Mouse (Mus musculus) neural tube, embryonic 11.5 days (tissue): ENCODE results near the gene Tnf. TPM values are rescaled to one million over a fixed set of nuclear protein-coding genes. Genes with fewer than 3 reads are reported as not detected.
A peak's percentile ranks its signal among the peaks of the same experiment; 100 is the strongest.

Source experiments
- ATAC-seq: fragments of 200-750 bp; cut with Nextera tagmentation; 2 replicates; pipeline ENCODE4 v1.8.0; 2017; ENCODE audit warnings: moderate number of reproducible peaks, mild to moderate bottlenecking, moderate TSS enrichment, moderate library complexity; ENCODE audit not compliant: insufficient read depth, low FRiP score, low TSS enrichment
- DNase-seq: peaks from one replicate; pipeline ENCODE4 v3.0.0-alpha.2; 2015; ENCODE audit warnings: low spot score
- H3K27ac ChIP-seq: fragments of 300-500 bp; sonication (generic); 2 replicates; pipeline ENCODE4 v1.5.1; 2014; ENCODE audit warnings: low read depth, mild to moderate bottlenecking, low read length
- H3K27me3 ChIP-seq: fragments of 300-500 bp; sonication (generic); 2 replicates; pipeline ENCODE4 v1.6.1; 2014; ENCODE audit warnings: mild to moderate bottlenecking, low read length, mixed read lengths; ENCODE audit not compliant: control insufficient read depth, insufficient read depth
- H3K36me3 ChIP-seq: fragments of 300-500 bp; sonication (generic); 2 replicates; pipeline ENCODE4 v1.6.1; 2014; ENCODE audit warnings: mild to moderate bottlenecking, low read length, moderate library complexity, mixed read lengths; ENCODE audit not compliant: control insufficient read depth, insufficient read depth
- H3K4me1 ChIP-seq: fragments of 300-500 bp; sonication (generic); 2 replicates; pipeline ENCODE4 v1.6.1; 2014; ENCODE audit warnings: low read length, mixed read lengths; ENCODE audit not compliant: control insufficient read depth, insufficient read depth
- H3K4me2 ChIP-seq: fragments of 300-500 bp; sonication (generic); 2 replicates; pipeline ENCODE4 v1.6.1; 2014; ENCODE audit warnings: low read depth, mild to moderate bottlenecking, moderate library complexity
- H3K4me3 ChIP-seq: fragments of 300-500 bp; sonication (generic); 2 replicates; pipeline ENCODE4 v1.5.1; 2014; ENCODE audit warnings: low read depth, low read length
- H3K9ac ChIP-seq: fragments of 300-500 bp; sonication (generic); 2 replicates; pipeline ENCODE4 v1.6.1; 2014; ENCODE audit warnings: mild to moderate bottlenecking, low read length
- H3K9me3 ChIP-seq: fragments of 300-500 bp; sonication (generic); 2 replicates; pipeline ENCODE4 v1.6.1; 2016; ENCODE audit warnings: low read length; ENCODE audit not compliant: control insufficient read depth
- WGBS: fragments of 180-500 bp; shearing (Covaris S2); extraction: QIAGEN DNeasy Blood & Tissue Kit; methylation state at CpG from one replicate; pipeline ENCODE4 v1.1.7; 2014; 5-methylcytosine and 5-hydroxymethylcytosine counted together
- polyA plus RNA-seq: library from polyadenylated mRNA; unstranded; fragments of >200 nt; fragmentation: Nextera tagmentation; extraction: Ambion mirVana; gene quantifications from 2 replicates; pipeline ENCODE4 v1.2.1, GENCODE M21; 2014

Tnf gene
- polyA plus RNA-seq, 1 experiment from 2014 or later = 0.16 TPM

DNA sequence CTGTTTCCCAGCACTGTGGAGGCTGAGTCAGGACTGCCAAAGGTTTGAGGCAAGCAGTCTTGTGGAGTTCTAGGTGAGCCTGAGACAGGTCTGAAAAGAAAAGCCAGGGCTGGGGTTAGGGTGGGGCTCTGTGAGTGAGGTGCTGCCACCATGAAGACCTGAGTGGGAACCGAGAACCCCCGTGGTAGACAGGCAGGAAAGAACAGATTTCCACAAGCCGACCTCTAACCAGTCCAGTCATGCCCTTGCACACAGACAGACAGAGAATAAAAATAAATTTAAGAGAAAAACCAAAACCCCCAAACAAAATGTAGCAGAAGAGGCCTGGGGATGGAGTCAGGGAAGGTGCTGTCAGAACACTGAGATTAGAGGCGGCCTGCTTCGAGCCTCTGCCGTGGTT, 26.4 kb downstream of the Tnf start:
- H3K4me3 ChIP-seq = no peak overlapping the region
- H3K9me3 ChIP-seq = no peaks in the 10 kb centered on the region
- no peak for ATAC-seq
- DNase-seq = no peak
- no peaks in the 10 kb centered on the region for H3K27me3 ChIP-seq
- H3K36me3 ChIP-seq = no peaks in the 10 kb centered on the region
- no peak overlapping the region for H3K9ac ChIP-seq
- WGBS = 84% methylated on average over 6 of the region's 6 CpGs
- H3K4me1 ChIP-seq = no peaks in the 10 kb centered on the region
- no peak overlapping the region for H3K27ac ChIP-seq
- H3K4me2 ChIP-seq = no peak overlapping the region

DNA sequence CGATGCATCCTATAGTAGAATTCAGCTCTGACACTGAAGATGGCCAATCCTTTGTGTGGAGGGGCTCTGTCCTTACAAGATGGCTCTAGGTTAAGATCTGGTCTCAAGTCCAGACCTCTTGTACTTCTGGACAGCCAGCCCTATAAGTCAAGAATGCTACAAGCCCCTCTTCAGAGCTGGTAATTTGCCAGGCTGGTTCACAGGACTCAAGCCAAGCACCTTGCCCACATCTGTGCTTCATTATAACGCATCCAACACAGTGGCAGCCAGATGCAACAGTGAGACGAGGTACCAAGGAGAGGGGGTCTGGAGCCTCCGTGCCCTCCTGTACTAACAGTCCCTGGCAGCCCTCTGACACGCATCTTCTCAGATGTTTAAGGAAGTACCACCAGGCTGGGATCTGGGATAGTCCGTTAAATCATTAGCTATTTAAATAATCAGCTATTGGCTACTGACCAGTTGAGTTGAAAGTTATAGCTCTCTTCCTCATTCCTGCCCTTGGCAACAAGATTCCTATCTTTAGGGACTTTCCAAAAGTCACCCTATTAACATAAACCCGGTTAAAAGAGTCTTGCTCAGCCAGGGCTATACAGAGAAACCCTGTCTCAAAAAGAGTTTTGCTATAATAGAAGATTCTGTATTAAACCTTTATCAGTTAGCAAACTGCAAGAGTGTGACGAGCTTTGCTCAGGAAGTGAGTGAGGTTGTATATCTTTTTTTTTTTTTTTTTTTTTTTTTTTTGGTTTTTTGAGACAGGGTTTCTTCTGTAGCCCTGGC, 27.4 kb downstream of the Tnf start:
- no peaks in the 10 kb centered on the region for H3K9me3 ChIP-seq
- no peak overlapping the region for H3K4me2 ChIP-seq
- no peak for DNase-seq
- no peaks in the 10 kb centered on the region for H3K27me3 ChIP-seq
- ATAC-seq = no peak
- H3K36me3 ChIP-seq = no peaks in the 10 kb centered on the region
- 72% methylated on average over 8 of the region's 8 CpGs for WGBS
- H3K27ac ChIP-seq = no peak overlapping the region
- H3K9ac ChIP-seq = no peak overlapping the region
- no peaks in the 10 kb centered on the region for H3K4me1 ChIP-seq
- no peak overlapping the region for H3K4me3 ChIP-seq

DNA sequence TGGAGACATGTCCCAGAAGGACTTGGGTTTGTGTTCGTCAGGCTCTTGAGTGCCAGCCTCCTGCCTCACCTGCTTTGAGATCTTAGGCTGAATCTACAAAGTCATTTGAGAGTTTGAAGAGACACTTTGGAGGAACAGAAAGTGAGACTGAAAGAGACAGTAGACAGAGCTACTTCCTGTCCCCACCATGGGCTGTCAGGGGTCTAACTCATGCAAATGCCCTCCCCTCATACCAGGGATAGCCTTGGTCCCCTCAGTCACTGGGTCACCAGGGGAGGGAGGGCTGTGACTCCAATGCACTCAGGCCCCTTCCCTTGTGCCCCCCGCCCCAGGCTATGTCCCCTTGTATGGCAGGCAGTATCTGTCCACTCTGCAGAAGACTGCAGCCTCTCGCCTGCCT, 28.5 kb downstream of the Tnf start:
- ATAC-seq (no peak), DNase-seq (no peak)
- H3K9me3 ChIP-seq = no peaks in the 10 kb centered on the region
- H3K27ac ChIP-seq = no peak overlapping the region
- no peaks in the 10 kb centered on the region for H3K27me3 ChIP-seq
- H3K4me1 ChIP-seq = no peaks in the 10 kb centered on the region
- H3K4me2 ChIP-seq = no peak overlapping the region
- H3K36me3 ChIP-seq = no peaks in the 10 kb centered on the region
- no peak overlapping the region for H3K9ac ChIP-seq
- H3K4me3 ChIP-seq = no peak overlapping the region
- WGBS = 75% methylated on average over 3 of the region's 3 CpGs

DNA sequence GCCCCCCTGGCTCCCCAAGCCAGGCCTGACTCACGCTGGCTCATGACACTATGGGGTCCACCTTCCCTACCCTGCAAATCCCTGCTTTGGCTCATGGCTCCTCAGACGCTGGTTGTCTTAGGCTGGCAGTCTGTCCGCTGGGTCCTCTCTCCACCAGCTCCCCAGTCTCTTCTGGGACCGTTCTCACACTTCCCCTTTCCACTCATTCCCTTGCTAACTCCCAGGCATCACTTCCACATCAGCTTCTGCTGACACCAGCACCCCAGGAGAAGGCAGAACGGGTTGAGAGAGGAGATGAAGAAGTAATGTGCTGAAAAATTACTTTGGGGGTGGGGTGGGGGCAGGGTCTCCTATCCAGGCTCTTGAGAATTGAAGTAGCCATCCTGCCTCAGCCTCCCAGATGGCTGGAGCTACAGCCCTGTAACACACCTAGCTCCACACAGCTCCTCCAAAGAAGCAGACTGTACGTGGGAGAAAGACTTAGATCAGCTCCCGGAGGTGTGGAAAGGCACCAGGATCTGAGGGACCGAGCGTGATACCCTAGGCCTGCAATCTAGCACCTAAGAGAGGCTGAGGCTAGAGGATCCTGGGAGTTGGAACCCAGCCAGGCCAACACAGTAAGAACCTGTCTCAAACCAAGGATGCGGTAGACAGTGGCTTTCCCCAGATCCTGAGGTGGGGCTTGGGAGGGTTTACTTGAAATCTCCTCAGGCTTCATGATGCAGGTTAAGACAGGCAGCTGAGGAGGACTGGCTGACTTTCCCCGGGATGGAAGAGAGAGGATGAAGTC, 29.2 kb downstream of the Tnf start:
- Histone ChIP-seq H3K27ac (no peak overlapping the region), H3K9ac (no peak overlapping the region; the same call in 1 of the 2 replicates), H3K4me3 (no peak overlapping the region), H3K4me1 (no peaks in the 10 kb centered on the region), H3K4me2 (no peak overlapping the region), H3K36me3 (no peaks in the 10 kb centered on the region), H3K9me3 (no peaks in the 10 kb centered on the region), H3K27me3 (no peaks in the 10 kb centered on the region)
- DNase-seq = no peak
- no peak for ATAC-seq
- WGBS = 72% methylated on average over 11 of the region's 11 CpGs

DNA sequence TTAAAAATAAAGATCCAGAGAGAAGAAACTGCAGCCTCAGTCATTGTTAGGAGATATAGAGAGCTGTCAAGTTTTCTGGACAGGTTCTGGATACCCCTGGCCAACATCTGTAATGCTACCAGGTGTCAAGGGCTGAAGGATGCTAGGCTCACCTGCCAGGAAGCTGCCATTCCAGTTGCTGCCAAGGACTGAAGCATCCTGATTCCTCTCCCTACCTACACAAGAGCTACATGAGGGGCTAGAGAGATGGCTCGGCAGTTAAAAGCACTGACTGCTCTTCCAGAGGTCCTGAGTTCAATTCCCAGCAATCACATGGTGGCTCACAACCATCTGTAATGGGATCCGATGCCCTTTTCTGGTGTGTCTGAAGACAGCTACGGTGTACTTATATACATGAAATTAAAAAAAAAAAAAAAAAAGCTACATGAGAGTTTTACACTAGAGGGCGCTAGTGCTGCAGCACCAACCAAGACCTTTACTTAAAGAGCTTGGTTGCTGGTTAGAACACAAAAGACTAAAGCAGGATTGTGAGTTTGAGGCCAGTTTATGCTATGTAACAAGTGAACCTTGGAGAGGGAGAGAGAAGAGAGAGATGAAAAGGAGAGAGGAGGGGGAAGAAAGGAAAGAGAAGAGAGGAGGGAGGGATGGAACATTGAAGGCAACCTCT, 33.1 kb downstream of the Tnf start:
- Histone ChIP-seq H3K27ac (no peak overlapping the region), H3K9me3 (no peaks in the 10 kb centered on the region), H3K4me2 (no peak overlapping the region), H3K4me1 (peaks cover 8% of the 10 kb centered on the region), H3K36me3 (no peaks in the 10 kb centered on the region), H3K27me3 (no peaks in the 10 kb centered on the region), H3K4me3 (no peak overlapping the region), H3K9ac (no peak overlapping the region)
- no peak for ATAC-seq
- no peak for DNase-seq
- WGBS = 22% methylated on average over 4 of the region's 4 CpGs

DNA sequence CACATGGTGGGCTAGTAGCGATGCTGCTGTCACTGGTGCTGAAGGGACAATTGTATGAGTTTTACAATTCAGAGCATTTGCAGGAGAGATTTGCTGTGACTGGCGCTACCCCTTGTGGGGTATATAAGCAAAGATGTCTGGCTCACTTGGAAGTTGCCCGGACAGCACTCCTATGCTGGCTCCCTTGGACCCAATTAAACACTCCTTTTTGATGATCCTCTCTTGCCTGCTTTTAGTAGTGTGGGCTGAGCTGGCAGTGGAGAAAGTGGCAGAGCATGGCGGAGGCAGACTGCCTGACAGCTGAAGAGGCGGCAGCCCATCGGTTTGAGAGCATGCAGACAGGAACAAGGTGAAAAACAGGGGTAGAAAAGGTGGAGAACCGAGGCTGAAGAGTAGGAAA, 34.0 kb downstream of the Tnf start:
- H3K27ac ChIP-seq = no peak overlapping the region
- no peaks in the 10 kb centered on the region for H3K9me3 ChIP-seq
- peaks cover 12% of the 10 kb centered on the region for H3K4me1 ChIP-seq
- 87% methylated on average over 7 of the region's 7 CpGs for WGBS
- no peaks in the 10 kb centered on the region for H3K36me3 ChIP-seq
- no peak overlapping the region for H3K9ac ChIP-seq
- no peak overlapping the region for H3K4me2 ChIP-seq
- no peak for DNase-seq
- H3K27me3 ChIP-seq = no peaks in the 10 kb centered on the region
- no peak for ATAC-seq
- no peak overlapping the region for H3K4me3 ChIP-seq

DNA sequence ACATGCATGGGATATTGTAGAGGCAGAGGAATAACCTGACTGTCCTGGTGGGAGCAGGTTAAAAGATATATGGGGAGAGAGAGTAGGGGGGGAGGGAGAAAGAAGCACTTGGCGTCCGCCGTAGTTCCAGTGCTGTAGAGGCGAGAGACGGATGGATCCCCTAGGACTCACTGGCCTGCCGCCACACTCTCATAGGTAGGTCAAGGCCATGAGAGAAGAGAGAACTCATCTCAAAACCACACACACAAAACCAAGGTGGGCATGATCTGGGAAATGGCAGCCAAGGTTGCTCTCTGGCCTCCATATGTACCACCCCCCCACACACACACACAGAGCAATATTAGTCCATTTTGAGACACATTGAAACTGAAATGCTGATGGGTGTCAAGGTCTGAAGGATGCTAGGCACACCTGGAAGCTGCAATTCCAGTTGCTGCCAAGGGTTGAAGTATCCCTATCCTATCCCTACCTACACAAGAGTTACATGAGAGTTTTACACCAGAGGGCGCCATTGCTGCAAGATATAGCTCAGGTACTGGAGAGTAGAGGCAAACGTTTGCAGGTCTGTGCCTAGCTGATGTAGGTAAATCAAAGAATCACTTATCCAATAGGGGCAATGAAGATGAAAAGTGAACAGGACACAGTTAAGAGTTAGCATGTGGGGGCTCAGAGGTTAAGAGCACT, 35.3 kb downstream of the Tnf start:
- no peak for ATAC-seq
- no peak overlapping the region for H3K9ac ChIP-seq
- peak; percentile 60 for DNase-seq
- no peaks in the 10 kb centered on the region for H3K27me3 ChIP-seq
- H3K4me2 ChIP-seq = peak overlapping the region; percentile 71
- peaks cover 6% of the 10 kb centered on the region for H3K36me3 ChIP-seq
- H3K4me3 ChIP-seq = peak overlapping the region; percentile 86
- H3K9me3 ChIP-seq = no peaks in the 10 kb centered on the region
- H3K4me1 ChIP-seq = peaks cover 16% of the 10 kb centered on the region
- WGBS = 63% methylated on average over 8 of the region's 8 CpGs
- peak overlapping the region; percentile 93; the same call in 1 of the 2 replicates for H3K27ac ChIP-seq

DNA sequence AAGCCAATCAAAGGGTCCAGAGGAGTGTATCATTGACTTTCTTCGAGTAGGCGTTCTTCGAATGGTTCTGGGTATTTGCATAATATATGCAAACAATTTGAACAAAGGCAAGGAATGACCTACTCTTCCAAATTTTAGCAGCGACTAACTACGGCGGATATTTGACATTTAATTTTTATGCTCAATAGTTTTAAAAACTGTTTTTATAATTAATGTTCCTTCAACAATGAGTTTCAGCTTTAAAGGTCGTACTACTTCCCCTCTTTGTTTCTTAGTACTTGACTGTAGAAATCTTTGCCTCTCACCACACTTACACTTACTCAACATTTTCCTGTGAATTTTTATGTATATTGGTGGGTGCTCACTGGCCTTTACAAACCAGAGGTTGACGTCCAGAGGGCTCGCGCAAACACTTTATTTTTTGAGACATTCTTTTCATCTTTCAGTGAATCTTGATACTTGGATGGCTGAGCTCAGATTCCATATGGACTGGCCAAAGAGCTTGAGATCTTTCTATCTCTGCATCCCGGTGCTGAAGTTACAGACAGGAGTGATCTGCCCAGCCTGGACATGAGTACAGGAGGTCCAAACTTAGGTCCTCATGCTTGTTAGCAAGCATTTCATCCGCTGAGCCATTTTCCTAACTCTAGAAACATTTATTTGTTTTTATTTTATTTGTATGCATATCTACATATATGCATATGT, 36.2 kb downstream of the Tnf start:
- H3K9ac ChIP-seq = peak overlapping the region; percentile 60
- DNase-seq (no peak), ATAC-seq (peak; percentile 79)
- peak overlapping the region; percentile 71 for H3K4me2 ChIP-seq
- no peaks in the 10 kb centered on the region for H3K9me3 ChIP-seq
- peaks cover 11% of the 10 kb centered on the region for H3K36me3 ChIP-seq
- H3K4me1 ChIP-seq = peaks cover 16% of the 10 kb centered on the region
- peak overlapping the region; percentile 93 for H3K27ac ChIP-seq
- WGBS = 26% methylated on average over 12 of the region's 12 CpGs
- H3K4me3 ChIP-seq = peak overlapping the region; percentile 86
- H3K27me3 ChIP-seq = no peaks in the 10 kb centered on the region
